Mouse (Mus musculus): ENCODE data around the gene Tap2.
A peak's percentile ranks its signal among the peaks of the same experiment; 100 is the strongest.

GRCm38 (mm10) chr17:34251666-34252065, 48.3 kb downstream of the Tap2 start:
- peak; percentile 34 for TF ChIP-seq CTCF (IDR thresholded peaks at IDR 0.05; ENCODE audit: low read depth)
- TF ChIP-seq EP300 (IDR thresholded peaks at IDR 0.05; ENCODE audit: low read depth) = no peak

Measured in liver, embryonic 14.5 days (tissue).